Mouse (Mus musculus) fat pad, adult 2 months (tissue): ENCODE data around the gene Ggt5.

Experiments
- DNase-seq: peaks from one replicate; pipeline ENCODE4 v3.0.0-alpha.2; 2011; ENCODE audit warnings: low read depth, low spot score; ENCODE audit errors: extremely low read depth

Gene Ggt5

DNA sequence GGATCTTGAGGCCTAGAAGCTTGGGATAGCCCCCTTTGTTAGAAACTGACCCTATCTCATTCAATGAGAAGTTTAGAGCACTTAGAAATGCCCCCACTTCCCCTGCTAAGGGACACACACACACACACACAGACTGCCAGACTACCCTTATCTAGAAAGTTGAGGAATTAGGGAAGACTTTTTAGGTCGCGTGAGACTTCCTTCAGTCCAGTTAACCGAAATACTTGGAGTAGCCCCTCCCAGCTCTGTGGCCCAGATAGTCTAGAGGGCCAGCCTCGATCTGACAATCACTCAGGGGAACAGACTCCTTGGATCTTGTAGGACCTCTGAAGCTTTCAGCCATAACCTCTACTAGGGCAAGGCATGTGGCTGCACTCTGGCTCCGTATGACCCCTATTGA is 21.1 kb upstream of the Ggt5 start:
- no peak for DNase-seq

DNA sequence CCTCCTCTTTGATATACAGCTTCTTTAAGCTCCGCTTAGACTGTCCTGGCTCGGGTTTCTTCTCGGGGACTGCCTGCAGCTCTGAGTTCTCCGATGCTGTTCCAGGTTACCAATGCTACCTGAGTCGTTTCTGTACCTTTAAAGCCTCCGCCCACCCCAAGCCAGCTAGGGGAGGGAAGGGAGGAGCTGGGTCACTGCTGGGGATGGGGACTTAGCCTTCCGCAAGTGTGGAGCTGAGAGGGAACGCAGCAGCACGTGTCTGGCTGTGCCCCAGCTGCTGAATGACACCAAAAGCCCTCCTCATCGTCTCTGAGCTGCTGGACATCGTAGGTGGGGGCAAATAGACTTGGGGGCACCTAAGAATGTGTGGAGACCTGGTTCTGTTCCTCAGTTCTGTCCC is 20.7 kb upstream of the Ggt5 start:
- DNase-seq, result no peak

DNA sequence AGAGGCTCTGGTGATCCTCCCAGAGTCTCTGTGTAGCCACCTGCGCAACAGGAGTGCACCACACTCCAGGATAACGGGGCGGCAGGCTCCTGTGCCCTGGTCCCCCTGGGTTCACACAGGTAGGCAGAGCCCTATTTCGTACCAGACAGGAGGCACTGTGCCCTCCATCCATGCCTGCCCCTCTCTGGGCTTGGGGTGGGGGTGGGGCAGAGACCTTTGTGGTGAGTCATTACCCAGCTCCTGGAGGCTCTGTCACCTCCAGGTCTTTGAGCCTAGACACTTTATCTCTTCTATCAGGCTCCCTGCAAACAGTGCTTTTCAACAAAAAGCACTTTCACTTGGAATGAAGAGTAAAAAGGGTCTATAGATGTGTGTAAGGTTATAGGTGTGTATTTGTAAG is 20.3 kb upstream of the Ggt5 start:
- no peak for DNase-seq

DNA sequence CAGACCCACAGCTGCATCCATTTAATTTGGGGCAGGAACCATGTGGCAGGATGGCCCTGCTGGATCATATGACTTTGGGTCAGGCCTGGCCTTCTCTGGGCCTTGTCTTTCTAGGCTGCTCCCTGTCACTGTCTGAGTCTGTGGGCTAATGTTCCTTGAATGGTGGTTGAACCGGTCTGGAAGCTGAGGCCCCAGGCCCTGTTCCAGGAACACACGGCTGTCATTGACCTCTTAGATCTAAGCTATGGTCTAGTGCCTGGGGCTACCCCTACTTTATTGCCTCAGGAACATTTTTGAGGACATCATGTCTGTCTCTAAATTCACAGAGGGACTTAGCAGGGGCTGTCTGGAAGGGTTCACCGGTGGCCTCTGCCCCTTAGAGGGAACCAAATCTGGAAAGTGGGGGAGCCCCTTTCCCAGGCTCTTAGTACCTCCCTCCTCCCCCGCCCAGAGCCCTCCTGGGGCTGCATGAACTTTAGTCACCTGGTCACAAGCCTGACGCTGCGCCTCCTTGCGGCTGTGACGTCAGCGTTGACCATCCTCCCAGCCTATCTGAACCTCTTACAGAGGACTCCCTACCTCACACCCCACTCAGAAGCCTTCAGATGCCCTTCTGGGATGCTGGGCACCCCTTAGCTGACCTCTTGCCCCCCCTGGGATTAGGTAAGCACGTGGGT is 18.0 kb upstream of the Ggt5 start:
- DNase-seq, result no peak

DNA sequence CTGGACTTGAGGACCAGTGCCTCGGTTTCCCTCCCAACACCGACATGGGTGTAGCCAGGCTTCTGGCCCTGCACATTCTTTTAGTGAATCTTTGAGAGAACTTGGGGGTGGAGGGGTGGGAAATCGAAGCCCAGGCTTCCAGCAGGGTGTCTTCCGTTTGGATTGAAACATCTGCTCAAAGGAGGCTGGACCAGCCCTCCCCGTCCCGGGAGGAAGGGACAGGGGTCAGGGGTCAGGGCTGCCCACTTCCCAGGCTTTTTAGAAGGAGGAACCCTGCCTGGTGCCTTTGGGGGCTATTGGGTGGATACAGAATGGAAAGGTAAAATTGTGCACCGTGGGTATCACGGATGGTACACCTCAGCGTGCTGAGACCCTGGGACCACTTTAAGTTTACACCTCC is 17.2 kb upstream of the Ggt5 start:
- no peak for DNase-seq

DNA sequence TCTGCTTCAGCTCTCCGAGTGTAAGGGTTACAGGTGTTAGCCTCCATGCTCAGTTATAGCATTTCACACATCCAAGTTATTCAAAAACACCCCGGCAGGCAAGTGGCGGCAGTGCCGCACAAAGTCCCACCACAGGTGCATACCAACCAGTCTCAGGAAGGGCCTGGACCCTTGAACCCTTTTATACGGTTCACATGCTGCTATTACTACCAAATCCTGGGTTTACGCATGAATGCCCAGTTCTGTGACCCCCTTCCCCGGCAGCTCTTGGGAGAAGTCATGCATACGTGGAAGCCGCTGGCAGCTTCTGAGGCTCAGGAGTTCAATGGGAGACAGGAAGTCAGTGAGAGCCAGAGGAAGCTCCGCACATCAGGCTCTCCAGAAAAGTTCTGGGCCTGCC is 16.0 kb upstream of the Ggt5 start:
- no peak for DNase-seq

DNA sequence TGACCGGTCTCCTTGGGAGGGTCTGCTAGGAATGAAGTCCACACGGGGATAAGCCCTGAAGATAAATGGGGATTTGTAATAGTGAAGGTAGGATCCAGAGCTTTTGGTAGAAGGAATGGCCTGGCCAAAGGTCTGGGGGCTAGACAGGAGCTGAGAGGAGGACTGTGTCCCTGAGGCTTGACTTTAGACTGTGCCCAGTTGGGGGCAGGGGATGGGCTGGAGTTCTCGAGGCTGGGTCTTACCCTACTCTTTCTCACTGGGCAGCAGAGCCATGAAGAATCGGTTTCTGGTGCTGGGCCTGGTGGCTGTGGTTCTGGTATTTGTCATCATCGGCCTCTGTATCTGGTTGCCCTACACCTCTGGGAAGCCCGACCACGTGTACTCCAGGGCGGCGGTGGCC is 15.2 kb upstream of the Ggt5 start:
- DNase-seq, result no peak

DNA sequence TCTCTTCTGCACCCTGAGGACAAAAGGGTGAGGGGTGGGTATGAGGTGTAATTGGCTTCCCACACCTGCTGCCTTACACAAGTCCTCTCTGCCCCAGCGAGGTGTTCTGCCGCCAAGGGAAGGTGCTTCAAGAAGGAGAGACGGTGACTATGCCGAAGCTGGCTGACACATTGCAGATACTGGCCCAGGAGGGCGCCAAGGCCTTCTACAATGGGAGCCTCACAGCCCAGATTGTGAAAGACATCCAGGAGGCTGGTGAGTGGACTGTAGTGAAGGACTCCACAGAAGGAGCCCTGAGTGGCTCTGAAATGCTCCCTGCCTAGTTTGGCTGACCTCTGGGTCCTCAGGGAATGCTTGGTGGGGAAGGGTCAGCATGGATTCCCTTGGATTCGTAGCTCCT is 10.0 kb upstream of the Ggt5 start:
- no peak for DNase-seq

DNA sequence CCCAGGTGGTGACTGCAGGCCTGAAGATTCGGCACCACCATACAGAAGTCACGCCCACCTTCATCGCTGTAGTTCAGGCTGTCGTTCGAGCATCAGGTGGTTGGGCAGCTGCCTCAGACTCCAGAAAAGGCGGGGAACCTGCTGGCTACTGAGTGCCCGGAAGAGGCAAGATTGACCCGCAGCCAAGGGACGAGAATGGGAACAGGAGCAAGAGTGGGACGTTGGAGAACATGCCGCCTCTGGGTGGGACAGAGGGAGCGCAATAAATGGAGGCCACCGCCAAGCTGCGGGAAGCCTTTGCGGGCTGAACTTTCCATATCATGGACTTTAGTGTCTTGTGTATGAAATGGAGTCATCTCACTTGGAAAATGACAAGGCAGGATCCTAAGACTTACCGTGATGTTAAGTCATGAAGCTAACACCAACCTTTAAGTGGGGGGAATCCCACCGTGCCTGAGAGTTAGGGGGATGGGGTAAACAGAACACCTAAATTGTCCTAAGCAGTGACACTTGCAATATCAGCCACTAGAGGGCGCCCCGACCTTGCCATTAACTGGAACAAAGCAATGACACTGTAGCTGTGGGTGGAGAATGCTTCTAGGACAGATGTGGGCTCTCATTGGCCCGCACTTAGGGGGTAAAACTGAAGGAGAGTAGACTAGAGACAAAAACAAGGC is 3.1 kb upstream of the Ggt5 start:
- no peak for DNase-seq

DNA sequence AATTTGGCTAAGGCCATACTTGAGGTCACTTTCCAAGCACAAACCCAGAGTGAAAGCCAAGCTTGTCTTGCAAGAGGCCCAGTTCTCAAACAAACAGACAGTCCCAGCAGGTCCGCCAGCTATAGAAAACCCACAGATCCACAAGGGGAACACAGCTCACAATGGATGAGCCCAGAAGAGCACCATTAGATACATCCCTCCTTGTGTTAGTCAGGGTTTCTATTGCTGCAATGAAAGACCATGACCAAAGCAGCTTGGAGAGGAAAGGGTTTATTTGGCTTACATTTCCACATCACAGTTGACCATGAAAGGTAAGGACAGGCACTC is 2.6 kb upstream of the Ggt5 start:
- DNase-seq, result no peak

DNA sequence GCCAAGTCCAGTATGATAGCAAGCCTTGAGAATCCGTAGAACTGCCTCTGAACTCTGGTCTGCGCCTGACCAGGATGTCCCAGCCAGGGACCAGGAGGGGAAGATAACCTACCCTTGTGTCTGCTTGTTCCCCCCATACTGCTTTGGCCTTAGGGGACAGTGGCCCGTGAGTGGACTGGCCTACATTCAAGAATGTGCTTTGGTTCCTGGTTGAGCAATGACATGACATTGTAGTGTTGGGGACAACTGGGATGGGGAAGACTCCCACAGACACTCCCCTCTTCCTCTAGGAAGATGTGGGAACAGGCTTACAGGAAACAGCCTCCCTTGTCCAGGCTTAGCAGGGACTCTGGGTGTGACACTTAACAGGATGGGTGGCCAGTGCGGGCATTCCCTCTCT is 1.4 kb upstream of the Ggt5 start:
- no peak for DNase-seq

DNA sequence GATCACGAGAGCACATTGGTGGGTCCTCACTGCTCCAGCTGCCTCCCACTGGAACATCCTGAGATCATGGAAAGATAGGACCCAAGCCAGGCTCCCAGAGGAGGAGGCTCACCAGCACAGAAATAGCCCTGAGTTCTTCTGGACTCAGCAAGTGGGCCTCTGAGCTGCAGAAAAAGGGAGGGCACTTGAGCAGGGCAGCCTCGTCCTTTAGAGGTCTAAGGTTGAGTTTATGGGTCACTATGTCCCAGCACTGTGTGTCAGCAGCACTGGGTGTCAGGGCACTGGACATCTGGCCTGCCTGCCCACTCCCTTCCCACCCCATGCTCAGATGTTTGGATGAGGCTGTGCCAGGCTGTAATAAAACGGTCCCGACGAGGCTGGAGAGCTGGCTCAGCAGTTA is 804 bp upstream of the Ggt5 start:
- DNase-seq, result no peak

DNA sequence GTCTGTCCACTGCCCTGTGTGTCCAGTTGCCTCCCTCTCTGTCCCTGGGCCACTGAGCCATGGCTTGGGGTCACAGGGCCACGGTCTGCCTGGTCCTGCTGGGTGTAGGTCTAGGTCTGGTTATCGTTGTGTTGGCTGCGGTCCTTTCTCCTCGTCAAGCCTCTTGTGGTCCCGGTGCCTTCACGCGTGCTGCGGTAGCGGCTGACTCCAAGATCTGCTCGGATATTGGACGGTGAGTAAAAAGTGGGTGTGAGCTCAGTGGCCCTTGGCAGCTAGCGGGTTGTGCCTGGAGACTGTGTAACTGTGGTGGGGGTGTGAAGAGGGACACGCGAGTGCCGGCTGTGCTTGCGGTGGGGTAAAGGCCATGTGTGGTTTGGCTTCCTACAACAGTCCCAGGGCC is 511 bp downstream of the Ggt5 start:
- DNase-seq, result no peak

DNA sequence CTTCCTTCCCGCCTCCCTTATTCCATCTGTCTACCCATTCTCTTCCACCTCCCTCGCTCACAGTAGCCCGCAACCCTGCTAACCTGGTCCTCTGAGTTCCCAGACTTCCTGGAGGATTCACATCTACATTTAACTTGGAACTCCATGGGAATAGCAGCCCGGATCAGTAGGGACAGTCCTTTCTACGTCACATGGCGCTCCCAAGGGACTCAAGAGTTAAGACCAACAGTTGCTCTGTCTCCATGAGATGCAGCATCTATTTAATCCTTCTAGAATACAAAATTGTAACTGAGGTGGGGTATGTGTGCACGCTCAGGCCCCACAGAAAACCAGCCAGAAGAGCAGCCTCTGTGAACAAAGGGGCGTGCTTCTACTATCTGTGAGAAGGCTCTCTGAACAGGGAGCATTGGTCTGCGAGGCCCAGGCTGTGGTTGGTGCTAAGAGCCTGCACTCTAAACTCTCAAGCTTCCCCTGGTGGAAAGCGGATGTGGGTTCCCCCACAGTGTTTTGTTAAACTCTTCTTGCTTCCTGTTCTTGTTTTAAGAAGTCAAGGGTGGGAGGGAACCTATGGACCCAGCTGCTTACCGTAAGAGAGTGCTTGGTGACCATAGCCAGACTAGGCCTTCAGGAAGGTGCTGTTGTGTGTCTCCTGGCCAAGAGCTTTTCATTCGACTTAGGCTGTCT is 2.2 kb downstream of the Ggt5 start:
- DNase-seq, result no peak

DNA sequence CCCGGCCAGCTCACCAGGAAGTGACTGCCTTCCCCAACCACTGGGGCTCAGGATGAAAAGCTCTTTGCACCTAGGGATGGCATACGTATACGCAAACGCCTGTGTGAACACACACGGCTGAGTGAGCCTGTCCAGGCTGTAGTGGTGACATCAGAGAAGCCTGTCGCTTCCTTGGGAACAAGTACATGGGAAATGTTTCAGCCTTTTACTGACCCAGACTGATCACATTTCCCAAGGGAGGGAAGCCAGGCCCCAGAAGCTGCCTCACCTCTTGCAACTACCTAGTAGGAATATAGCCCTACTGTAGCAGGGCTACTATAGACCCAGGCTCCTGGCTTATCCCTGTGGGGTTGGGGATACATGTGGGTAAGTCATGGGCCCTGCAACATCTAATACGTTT is 3.4 kb downstream of the Ggt5 start:
- no peak for DNase-seq

DNA sequence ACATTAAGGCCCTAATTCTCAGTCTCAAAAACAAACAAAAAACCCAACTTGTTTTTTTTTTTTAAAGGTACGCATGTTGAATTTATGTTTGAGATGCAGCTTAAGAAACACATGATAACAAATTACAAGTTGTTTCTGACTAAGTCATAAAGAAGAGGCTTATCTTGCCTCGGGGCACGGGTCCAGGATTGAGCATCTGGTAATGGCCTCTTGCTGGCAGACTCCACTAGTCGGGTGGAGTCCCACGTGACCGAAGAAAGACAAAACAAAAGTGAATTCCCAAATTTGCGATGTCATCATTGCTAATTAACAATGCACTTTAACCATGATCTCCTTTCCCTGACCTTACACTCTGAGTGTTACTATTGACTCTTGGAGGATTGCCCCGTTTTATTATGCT is 6.8 kb downstream of the Ggt5 start:
- DNase-seq, result no peak

DNA sequence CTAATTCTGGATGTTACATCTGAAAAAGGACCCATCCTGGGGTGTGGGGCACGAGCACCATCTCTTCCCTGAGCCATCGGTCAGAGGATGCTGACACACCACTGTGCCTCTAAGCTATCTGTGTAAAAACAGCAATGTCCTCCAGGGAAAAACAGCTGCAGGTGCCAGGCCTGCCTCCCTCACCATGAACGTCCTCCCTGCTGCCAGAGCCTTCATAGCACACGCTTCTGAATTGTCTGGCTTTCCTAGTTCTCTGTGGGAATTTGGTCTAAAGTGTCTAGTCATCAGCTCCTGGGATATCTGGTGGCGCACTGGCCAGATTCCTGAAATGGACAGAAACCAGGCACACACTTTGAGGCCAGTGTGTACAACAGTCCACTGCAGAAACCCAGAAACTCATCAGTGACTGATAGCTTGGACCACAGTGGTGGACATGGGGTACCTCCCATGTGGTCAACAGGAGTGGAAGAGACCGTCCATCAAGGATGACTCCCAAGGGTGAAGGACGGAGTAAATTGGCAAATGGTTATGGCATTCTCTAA is 11.1 kb downstream of the Ggt5 start:
- DNase-seq, result no peak

DNA sequence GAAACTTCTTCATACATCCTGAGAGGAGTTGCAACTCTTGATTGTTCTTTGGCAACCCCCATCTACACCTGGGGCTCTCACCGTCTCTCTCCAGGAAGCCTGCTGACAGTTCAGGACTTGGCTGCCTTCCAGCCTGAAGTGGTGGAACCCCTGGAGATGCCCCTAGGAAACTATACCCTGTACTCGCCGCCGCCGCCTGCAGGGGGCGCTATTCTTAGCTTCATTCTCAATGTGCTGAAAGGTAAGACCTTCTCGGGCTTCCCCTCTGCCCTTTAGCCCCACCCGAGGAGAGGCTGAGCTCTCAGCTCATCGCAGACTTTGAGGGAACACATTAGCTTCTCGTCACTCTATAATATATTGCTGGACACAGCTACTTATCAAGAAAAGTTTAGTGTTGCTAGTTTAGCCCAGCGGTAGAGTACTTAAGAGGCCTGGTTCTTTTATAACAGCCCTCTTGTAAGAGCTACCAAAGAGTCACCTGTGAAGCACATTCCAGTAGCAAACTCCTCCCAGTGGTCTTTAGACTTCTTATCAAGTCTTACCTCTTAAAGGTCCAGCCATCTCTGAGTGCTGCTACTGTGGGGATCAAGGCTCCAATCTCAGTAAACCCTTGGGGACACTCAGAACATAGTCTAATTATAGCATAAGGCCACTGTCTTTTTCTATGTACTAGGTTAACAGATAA is 16.2 kb downstream of the Ggt5 start:
- no peak for DNase-seq

DNA sequence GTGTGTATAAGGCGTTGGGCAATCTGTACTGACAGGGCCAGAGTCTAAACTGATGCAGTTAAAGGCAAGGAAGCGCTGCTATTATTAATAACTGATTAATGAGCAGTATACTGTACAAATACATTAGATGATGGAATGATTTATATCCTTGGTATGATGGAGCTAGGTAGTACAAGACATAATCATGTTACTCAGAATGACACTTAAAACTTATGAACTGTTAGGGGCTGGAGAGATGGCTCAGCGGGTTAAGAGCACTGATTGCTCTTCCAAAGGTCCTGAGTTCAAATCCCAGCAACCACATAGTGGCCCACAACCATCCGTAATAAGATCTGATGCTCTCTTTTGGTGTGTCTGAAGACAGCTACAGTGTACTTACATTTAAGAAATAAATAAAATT is 18.1 kb downstream of the Ggt5 start:
- no peak for DNase-seq

DNA sequence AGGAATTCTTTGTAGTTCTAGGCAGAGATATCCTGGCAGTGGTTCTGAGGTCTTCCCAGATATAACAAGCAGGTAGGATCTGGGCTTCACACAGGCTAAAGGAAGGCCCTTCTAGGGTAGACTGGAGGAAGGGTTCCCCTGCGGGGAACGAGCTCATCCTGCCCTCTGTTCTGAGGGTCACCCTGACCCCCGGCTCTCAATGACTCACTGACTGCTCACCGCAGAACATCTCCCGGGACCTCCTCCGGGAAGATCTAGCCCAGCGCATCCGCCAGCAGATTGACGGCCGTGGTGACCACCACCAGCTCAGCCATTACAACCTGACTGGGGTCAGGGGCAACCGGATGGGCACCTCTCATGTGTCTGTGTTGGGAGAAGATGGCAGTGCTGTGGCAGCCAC is 19.8 kb downstream of the Ggt5 start:
- DNase-seq, result no peak

DNA sequence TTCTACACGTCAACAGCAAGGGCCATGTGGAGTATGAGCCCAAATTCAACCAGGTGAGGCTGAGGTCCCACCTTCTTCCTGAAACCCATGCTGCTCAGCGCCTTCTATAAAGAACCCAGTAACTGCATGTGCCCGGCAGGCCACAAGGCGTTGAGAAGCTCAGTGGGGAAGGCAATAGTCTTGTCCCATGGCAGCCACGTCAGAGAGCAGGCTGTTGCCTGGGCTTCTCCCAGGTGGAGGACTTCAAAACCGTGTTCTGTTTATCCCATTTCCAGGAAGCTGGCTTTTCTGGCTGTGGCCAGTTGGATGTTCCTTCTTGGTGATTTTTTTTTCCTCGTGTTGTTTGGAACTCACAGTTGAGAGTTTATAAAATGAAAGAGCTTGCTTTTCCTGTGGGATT is 21.3 kb downstream of the Ggt5 start:
- DNase-seq, result no peak

DNA sequence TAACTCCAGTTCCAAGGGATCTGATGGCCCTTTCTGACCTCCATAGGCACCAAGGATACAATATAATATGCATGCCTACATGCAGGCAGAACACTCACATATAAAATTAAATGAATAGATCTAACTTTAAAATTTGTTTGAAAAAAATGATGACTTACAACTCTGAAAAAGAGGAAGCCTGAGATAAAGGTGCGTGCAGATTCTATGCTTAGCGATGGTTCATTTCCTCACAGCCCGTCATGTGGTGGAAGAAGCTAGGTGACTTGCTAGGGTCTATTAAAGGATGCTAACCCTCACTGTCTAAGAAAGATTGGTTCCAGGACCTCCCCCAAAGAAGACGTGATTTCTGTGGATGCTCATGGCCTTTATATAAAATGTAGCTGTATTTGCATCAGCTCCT is 26.9 kb downstream of the Ggt5 start:
- no peak for DNase-seq
